Mouse (Mus musculus) intestine, embryonic 14.5 days (tissue): ENCODE data around the gene Cfap157. TPM values are rescaled to one million over a fixed set of nuclear protein-coding genes. Genes with fewer than 3 reads are reported as not detected.

ENCODE experiments used
- ATAC-seq: fragments of 200-750 bp; cut with Nextera tagmentation; replicated peaks from 2 replicates; pipeline ENCODE4 v1.8.0; 2017; ENCODE audit warnings: low read depth, moderate number of reproducible peaks, moderate TSS enrichment, moderate library complexity; ENCODE audit not compliant: low FRiP score, low TSS enrichment
- DNase-seq: peaks from one replicate; pipeline ENCODE4 v3.0.0-alpha.2; 2018; ENCODE audit warnings: low spot score
- H3K27ac ChIP-seq: fragments of 300-500 bp; sonication (generic); 2 replicates; pipeline ENCODE4 v1.5.1; 2014; ENCODE audit warnings: low read depth, mild to moderate bottlenecking, control low read depth
- H3K27me3 ChIP-seq: fragments of 300-500 bp; sonication (generic); replicated peaks from 2 replicates; pipeline ENCODE4 v1.6.1; 2014; ENCODE audit warnings: low read length, control low read depth; ENCODE audit not compliant: control insufficient read depth, insufficient read depth
- H3K36me3 ChIP-seq: fragments of 300-500 bp; sonication (generic); 2 replicates; pipeline ENCODE4 v1.6.1; 2014; ENCODE audit warnings: low read length, control low read depth; ENCODE audit not compliant: control insufficient read depth, insufficient read depth
- H3K4me1 ChIP-seq: fragments of 300-500 bp; sonication (generic); replicated peaks from 2 replicates; pipeline ENCODE4 v1.6.1; 2014; ENCODE audit warnings: low read length, control low read depth, mixed read lengths; ENCODE audit not compliant: control insufficient read depth, insufficient read depth
- H3K4me2 ChIP-seq: fragments of 300-500 bp; sonication (generic); 2 replicates; pipeline ENCODE4 v1.6.1; 2014; ENCODE audit warnings: low read length
- H3K4me3 ChIP-seq: fragments of 300-500 bp; sonication (generic); 2 replicates; pipeline ENCODE4 v1.5.1; 2014; ENCODE audit warnings: low read depth, low read length, control low read depth, mixed read lengths
- H3K9ac ChIP-seq: fragments of 300-500 bp; sonication (generic); 2 replicates; pipeline ENCODE4 v1.6.1; 2014; ENCODE audit warnings: mild to moderate bottlenecking, low read length
- H3K9me3 ChIP-seq: fragments of 300-500 bp; sonication (generic); 2 replicates; pipeline ENCODE4 v1.6.1; 2016; ENCODE audit warnings: low read length, control low read depth; ENCODE audit not compliant: control insufficient read depth
- WGBS: fragments of 180-500 bp; shearing (Covaris S2); extraction: QIAGEN DNeasy Blood & Tissue Kit; methylation state at CpG from one replicate; pipeline ENCODE4 v1.1.7; 2014; 5-methylcytosine and 5-hydroxymethylcytosine counted together
- polyA plus RNA-seq: library from polyadenylated mRNA; unstranded; fragments of >200 nt; fragmentation: Nextera tagmentation; extraction: Ambion mirVana; gene quantifications from 2 replicates; pipeline ENCODE4 v1.2.1, GENCODE M21; 2014

Gene Cfap157
- polyA plus RNA-seq, 1 experiment from 2014 or later: 0.31 TPM

GRCm38 (mm10) chr2:32761361-32761760 lies 22.9 kb downstream of the Cfap157 start:
- no peaks in the 10 kb centered on the region for H3K9me3 ChIP-seq
- DNase-seq (no peak), ATAC-seq (no peak)
- no peak overlapping the region for H3K4me3 ChIP-seq
- 91% methylated on average over 14 of the region's 14 CpGs for WGBS
- no peak overlapping the region for H3K27ac ChIP-seq
- H3K36me3 ChIP-seq: peaks cover 30% of the 10 kb centered on the region
- peaks cover 4% of the 10 kb centered on the region for H3K4me1 ChIP-seq
- no peak overlapping the region for H3K4me2 ChIP-seq
- no peak overlapping the region for H3K9ac ChIP-seq
- no peaks in the 10 kb centered on the region for H3K27me3 ChIP-seq

- Histone ChIP-seq H3K9ac (no peak overlapping the region), H3K4me1 (peaks cover 4% of the 10 kb centered on the region), H3K27ac (no peak overlapping the region), H3K9me3 (no peaks in the 10 kb centered on the region), H3K27me3 (no peaks in the 10 kb centered on the region), H3K4me2 (no peak overlapping the region), H3K36me3 (peaks cover 42% of the 10 kb centered on the region), H3K4me3 (no peak overlapping the region)
- DNase-seq: no peak
- ATAC-seq: no peak
- 86% methylated on average over 2 of the region's 2 CpGs for WGBS
These were observed 25.2 kb downstream of the Cfap157 start for GRCm38 (mm10) chr2:32759001-32759400.

GRCm38 (mm10) chr2:32758503-32758902 lies 25.7 kb downstream of the Cfap157 start:
- H3K4me3 ChIP-seq: no peak overlapping the region
- peaks cover 4% of the 10 kb centered on the region for H3K4me1 ChIP-seq
- 65% methylated on average over 8 of the region's 8 CpGs for WGBS
- no peaks in the 10 kb centered on the region for H3K27me3 ChIP-seq
- H3K4me2 ChIP-seq: no peak overlapping the region
- no peak overlapping the region for H3K27ac ChIP-seq
- no peak for DNase-seq
- peaks cover 45% of the 10 kb centered on the region for H3K36me3 ChIP-seq
- no peak for ATAC-seq
- H3K9me3 ChIP-seq: no peaks in the 10 kb centered on the region
- no peak overlapping the region for H3K9ac ChIP-seq

- Histone ChIP-seq H3K4me3 (peak within 1 kb of the TSS; percentile 70), H3K27me3 (no peaks in the 10 kb centered on the region), H3K36me3 (peaks cover 54% of the 10 kb centered on the region), H3K27ac (peak within 1 kb of the TSS; percentile 84), H3K9ac (peak within 1 kb of the TSS; percentile 81), H3K4me2 (peak within 1 kb of the TSS; percentile 57), H3K9me3 (no peaks in the 10 kb centered on the region), H3K4me1 (peaks cover 4% of the 10 kb centered on the region)
- DNase-seq: peak; percentile 97
- WGBS: under 1% methylated on average over 66 of the region's 66 CpGs
- peak; percentile 92 for ATAC-seq
These were observed 27.0 kb downstream of the Cfap157 start, which contains the start of gene Tor2a for GRCm38 (mm10) chr2:32757056-32757845. Gene Tor2a (plus strand): TSS chr2:32757234.

- DNase-seq: no peak
- H3K36me3 ChIP-seq: peaks cover 48% of the 10 kb centered on the region
- H3K27me3 ChIP-seq: no peaks in the 10 kb centered on the region
- no peak overlapping the region for H3K27ac ChIP-seq
- H3K4me1 ChIP-seq: peaks cover 4% of the 10 kb centered on the region
- H3K4me2 ChIP-seq: peak overlapping the region; percentile 26; the same call in 1 of the 2 replicates
- H3K4me3 ChIP-seq: peak overlapping the region; percentile 70; the same call in 1 of the 2 replicates
- no peak overlapping the region for H3K9ac ChIP-seq
- peak; percentile 26 for ATAC-seq
- H3K9me3 ChIP-seq: no peaks in the 10 kb centered on the region
- 39% methylated on average over 6 of the region's 6 CpGs for WGBS
These were observed 27.6 kb downstream of the Cfap157 start for GRCm38 (mm10) chr2:32756674-32757055.

GRCm38 (mm10) chr2:32752181-32752580 lies 32.0 kb downstream of the Cfap157 start:
- 70% methylated on average over 10 of the region's 10 CpGs for WGBS
- no peak for DNase-seq
- H3K9ac ChIP-seq: no peak overlapping the region
- no peak for ATAC-seq
- H3K4me2 ChIP-seq: peak overlapping the region; percentile 47; the same call in 1 of the 2 replicates
- H3K27me3 ChIP-seq: no peaks in the 10 kb centered on the region
- no peaks in the 10 kb centered on the region for H3K9me3 ChIP-seq
- peaks cover 5% of the 10 kb centered on the region; the same call in 1 of the 2 replicates for H3K4me1 ChIP-seq
- H3K4me3 ChIP-seq: no peak overlapping the region
- H3K27ac ChIP-seq: no peak overlapping the region
- peaks cover 50% of the 10 kb centered on the region for H3K36me3 ChIP-seq

GRCm38 (mm10) chr2:32751665-32752033 lies 32.6 kb downstream of the Cfap157 start:
- no peak for DNase-seq
- H3K4me2 ChIP-seq: peak overlapping the region; percentile 47
- 23% methylated on average over 10 of the region's 10 CpGs for WGBS
- H3K27me3 ChIP-seq: no peaks in the 10 kb centered on the region
- H3K27ac ChIP-seq: 0 out of 2 replicates have a peak overlapping the region, but pooled peaks have one; percentile 2
- H3K4me1 ChIP-seq: peaks cover 5% of the 10 kb centered on the region; the same call in 1 of the 2 replicates
- H3K36me3 ChIP-seq: peaks cover 55% of the 10 kb centered on the region
- peak overlapping the region; percentile 31 for H3K4me3 ChIP-seq
- ATAC-seq: no peak
- H3K9ac ChIP-seq: no peak overlapping the region
- no peaks in the 10 kb centered on the region for H3K9me3 ChIP-seq

GRCm38 (mm10) chr2:32750887-32751664 lies 33.2 kb downstream of the Cfap157 start:
- H3K9ac ChIP-seq: no peak overlapping the region

More at GRCm38 (mm10) chr2:32750887-32751664, 33.2 kb downstream of the Cfap157 start:
- no peaks in the 10 kb centered on the region for H3K9me3 ChIP-seq
- ATAC-seq (peak; percentile 91), DNase-seq (peak; percentile 86)
- WGBS: 8% methylated on average over 31 of the region's 31 CpGs
- peak overlapping the region; percentile 2; the same call in 1 of the 2 replicates for H3K27ac ChIP-seq
- no peaks in the 10 kb centered on the region for H3K27me3 ChIP-seq
- H3K4me1 ChIP-seq: peaks cover 5% of the 10 kb centered on the region; the same call in 1 of the 2 replicates
- H3K4me3 ChIP-seq: peak overlapping the region; percentile 31
- peak overlapping the region; percentile 47 for H3K4me2 ChIP-seq
- H3K36me3 ChIP-seq: peaks cover 60% of the 10 kb centered on the region
